Mouse (Mus musculus) gastrocnemius, adult 2 months (tissue): ENCODE measurements around the gene Fam114a2. TPM values are rescaled to one million over a fixed set of nuclear protein-coding genes. Genes with fewer than 3 reads are reported as not detected.

Source experiments
- DNase-seq: peaks from one replicate; pipeline ENCODE4 v3.0.0; 2022
- H3K27ac ChIP-seq: fragments of 200-600 bp; 2 replicates; pipeline ENCODE4 v1.8.1; 2022; ENCODE audit warnings: mild to moderate bottlenecking
- H3K4me3 ChIP-seq: fragments of 200-600 bp; 2 replicates; pipeline ENCODE4 v1.8.1; 2022; ENCODE audit warnings: mild to moderate bottlenecking, moderate library complexity
- CTCF ChIP-seq: fragments of 200-600 bp; IDR thresholded peaks from 2 replicates; pipeline ENCODE4 v1.8.1; 2022; ENCODE audit warnings: antibody characterized with exemption, mild to moderate bottlenecking, moderate library complexity
- intact Hi-C: fragments of 180-260 bp; cut with DNase I; formaldehyde crosslinking; loops from one replicate; pipeline ENCODE4 v1.15.1; 2025
- total RNA-seq, 2 experiments: library from RNA; stranded (reverse); gene quantifications; 2 replicates each; pipeline ENCODE4 v1.2.3; 2021

The Fam114a2 gene
- total RNA-seq, 2 experiments from 2014 or later = 48.6 to 50.9 TPM

DNA sequence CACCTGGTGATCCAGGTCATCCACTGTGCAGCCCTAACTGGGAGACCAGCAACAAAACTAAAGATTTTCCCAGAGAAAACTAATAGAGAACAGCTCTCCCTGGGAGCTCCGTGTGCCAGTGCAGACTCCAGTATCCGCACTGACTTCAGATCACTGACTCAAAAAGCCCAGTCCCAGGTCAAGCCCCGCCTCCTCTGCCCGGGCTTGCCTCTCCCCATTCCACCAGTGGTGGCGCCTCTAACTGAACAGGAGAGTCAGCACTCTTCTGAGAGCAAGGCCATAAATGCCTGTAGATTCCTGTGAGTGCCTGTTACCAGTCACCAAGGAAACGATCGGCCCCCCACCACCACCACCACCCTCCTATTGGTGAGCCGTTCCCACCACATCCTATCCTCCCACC, 53.4 kb downstream of the Fam114a2 start:
- intact Hi-C loops = loop anchor here (5.0 kb wide), 1 partner anchor 1333 kb away; no protein-coding TSS in a partner anchor
- no peak for TF ChIP-seq CTCF
- no peak overlapping the region for H3K4me3 ChIP-seq
- DNase-seq = no peak
- H3K27ac ChIP-seq = no peak overlapping the region

DNA sequence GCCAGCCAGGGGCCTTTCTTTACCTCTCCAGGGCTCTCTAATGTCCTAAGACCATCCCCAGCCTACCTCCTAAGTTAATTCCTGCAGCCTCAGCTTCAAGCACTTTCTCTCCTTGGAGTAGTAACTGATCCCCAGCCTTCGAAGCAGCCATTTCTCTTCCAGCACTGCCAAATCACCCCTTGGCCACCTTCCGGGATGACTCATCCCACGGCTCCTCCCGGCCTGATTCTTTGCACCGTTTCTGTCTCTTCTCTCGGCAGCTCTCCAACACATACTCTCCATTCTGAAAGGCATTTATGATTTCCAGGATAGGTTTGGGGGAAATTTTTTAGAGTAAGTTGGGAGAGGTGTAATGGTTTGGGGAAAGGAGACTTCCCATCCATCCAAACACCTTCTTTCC, 58.7 kb downstream of the Fam114a2 start:
- peak; percentile 61 for DNase-seq
- no peak for TF ChIP-seq CTCF
- H3K4me3 ChIP-seq = no peak overlapping the region
- intact Hi-C loops = no loop called here
- no peak overlapping the region for H3K27ac ChIP-seq

DNA sequence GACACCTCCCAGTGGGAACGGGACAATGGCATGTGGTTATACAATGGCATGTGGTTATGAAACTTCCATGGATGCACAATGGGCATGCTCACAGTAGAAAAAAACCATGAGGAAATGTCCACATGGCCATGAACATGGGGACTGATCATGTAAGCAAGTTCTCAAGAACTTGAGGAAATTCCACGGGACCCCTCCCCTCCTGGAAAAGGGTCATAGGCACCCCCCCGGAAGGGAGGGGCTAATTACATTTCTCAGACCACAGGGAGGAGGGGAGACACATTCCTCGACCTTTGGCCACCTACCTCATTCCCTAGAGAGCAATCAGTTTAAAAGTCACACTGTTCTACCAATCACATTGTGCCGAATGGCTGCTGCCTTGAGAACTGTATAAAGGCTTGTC, 64.0 kb downstream of the Fam114a2 start:
- no peak for TF ChIP-seq CTCF
- no peak for DNase-seq
- peak overlapping the region; percentile 63 for H3K27ac ChIP-seq
- intact Hi-C loops = no loop called here
- no peak overlapping the region for H3K4me3 ChIP-seq

DNA sequence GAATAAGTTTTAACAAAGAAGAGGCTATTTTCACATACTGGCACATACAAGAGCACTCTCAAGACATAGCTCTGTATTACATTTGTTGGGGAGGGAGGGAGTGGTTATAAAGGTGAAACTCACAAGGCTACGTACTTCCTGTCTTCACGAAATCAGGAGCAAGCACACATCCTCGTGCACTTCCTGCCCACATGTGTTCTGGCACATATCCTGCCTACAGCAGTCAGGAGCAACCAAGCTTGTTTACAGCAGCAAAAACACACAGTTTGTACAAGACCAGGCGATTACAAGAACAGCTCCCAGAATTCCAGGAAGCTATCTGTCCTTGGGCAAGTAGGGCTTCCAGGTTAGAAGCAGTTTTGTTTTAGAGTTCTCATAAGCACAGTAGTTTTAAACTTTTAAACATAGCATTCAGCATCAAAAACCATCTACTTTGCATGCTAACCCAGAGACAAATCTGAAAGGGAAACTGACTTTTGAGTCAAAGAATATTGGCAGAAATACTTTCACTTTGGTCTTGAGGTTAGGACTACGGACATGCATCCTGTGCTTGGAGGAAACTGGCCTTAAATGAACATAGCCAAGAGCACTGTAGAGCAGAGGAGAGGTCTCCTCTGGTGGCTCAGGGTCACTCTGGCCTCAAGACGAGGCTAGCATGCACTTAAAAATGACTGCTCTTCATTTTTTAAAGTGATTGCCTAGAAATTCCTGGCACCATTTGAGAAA, 73.0 kb downstream of the Fam114a2 start:
- Histone ChIP-seq H3K4me3 (peak overlapping the region; percentile 17; the same call in 1 of the 2 replicates), H3K27ac (peak overlapping the region; percentile 79)
- intact Hi-C loops = no loop called here
- no peak for DNase-seq
- no peak for TF ChIP-seq CTCF

DNA sequence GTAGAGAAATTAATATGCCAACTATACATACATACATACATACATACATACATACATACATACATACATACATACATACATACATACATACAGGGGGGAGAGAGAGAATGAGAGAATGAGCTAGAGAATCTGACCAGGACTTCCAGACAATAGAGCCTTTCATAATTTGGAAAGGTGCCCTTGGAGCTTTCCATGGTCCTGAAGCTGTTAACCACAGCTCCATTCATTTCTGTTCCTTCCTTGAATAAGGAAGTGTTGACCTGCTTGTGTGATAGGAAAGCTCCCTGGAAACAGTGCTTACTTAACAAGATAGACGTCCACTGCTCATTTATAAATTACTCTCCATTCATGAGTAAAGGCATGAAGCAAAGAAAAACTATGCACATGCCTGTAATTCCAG, 84.3 kb downstream of the Fam114a2 start:
- no peak for DNase-seq

More for the DNA sequence above, 84.3 kb downstream of the Fam114a2 start:
- TF ChIP-seq CTCF = no peak
- intact Hi-C loops = no loop called here
- H3K27ac ChIP-seq = no peak overlapping the region
- H3K4me3 ChIP-seq = no peak overlapping the region

Other genes with a start within 250 kb of the Fam114a2 start
- 1 to 10 TPM; 7.6 to 9.2 TPM for gene Mfap3, start within 50 bp of the Fam114a2 start, total RNA-seq
- gene Galnt10, start 126.8 kb upstream of the Fam114a2 start, total RNA-seq = 1 to 10 TPM; 5.1 to 6.4 TPM